Mouse (Mus musculus) forebrain, postnatal 0 days (tissue): ENCODE data around the gene Olfr741. TPM values are rescaled to one million over a fixed set of nuclear protein-coding genes. Genes with fewer than 3 reads are reported as not detected.

Experiments
- ATAC-seq: fragments of 200-750 bp; cut with Nextera tagmentation; 2 replicates; pipeline ENCODE4 v1.8.0; 2017; ENCODE audit warnings: mild to moderate bottlenecking, moderate library complexity
- DNase-seq: peaks from one replicate; pipeline ENCODE4 v3.0.0-alpha.2; 2015
- H3K27ac ChIP-seq: fragments of 300-500 bp; sonication (generic); 2 replicates; pipeline ENCODE4 v1.5.1; 2014; ENCODE audit warnings: low read depth, mild to moderate bottlenecking, antibody characterized with exemption, low read length, moderate library complexity, mixed read lengths
- H3K27me3 ChIP-seq: fragments of 300-500 bp; sonication (generic); 2 replicates; pipeline ENCODE4 v1.6.1; 2014; ENCODE audit warnings: mild to moderate bottlenecking, low read length, mixed read lengths; ENCODE audit not compliant: insufficient read depth
- H3K36me3 ChIP-seq: fragments of 300-500 bp; sonication (generic); 2 replicates; pipeline ENCODE4 v1.6.1; 2014; ENCODE audit warnings: mild to moderate bottlenecking, moderate library complexity; ENCODE audit not compliant: insufficient read depth
- H3K4me1 ChIP-seq: fragments of 300-500 bp; sonication (generic); 2 replicates; pipeline ENCODE4 v1.6.1; 2014; ENCODE audit warnings: antibody characterized with exemption; ENCODE audit not compliant: insufficient read depth
- H3K4me2 ChIP-seq: fragments of 300-500 bp; sonication (generic); 2 replicates; pipeline ENCODE4 v1.6.1; 2014; ENCODE audit warnings: low read depth, mild to moderate bottlenecking, moderate library complexity
- H3K4me3 ChIP-seq: fragments of 300-500 bp; sonication (generic); 2 replicates; pipeline ENCODE4 v1.5.1; 2014; ENCODE audit warnings: low read depth, low read length, mixed read lengths
- H3K9ac ChIP-seq: fragments of 300-500 bp; sonication (generic); 2 replicates; pipeline ENCODE4 v1.6.1; 2014; ENCODE audit warnings: mild to moderate bottlenecking
- H3K9me3 ChIP-seq: fragments of 300-500 bp; sonication (generic); 2 replicates; pipeline ENCODE4 v1.6.1; 2016; ENCODE audit warnings: low read length
- CTCF ChIP-seq: sonication (generic); IDR thresholded peaks from 2 replicates; pipeline ENCODE4 v1.5.1; 2016; ENCODE audit warnings: antibody characterized with exemption, control low read depth, low read depth
- WGBS: fragments of 180-500 bp; shearing (Covaris S2); extraction: QIAGEN DNeasy Blood & Tissue Kit; methylation state at CpG from one replicate; pipeline ENCODE4 v1.1.7; 2014; 5-methylcytosine and 5-hydroxymethylcytosine counted together
- polyA plus RNA-seq: library from polyadenylated mRNA; unstranded; fragments of >200 nt; fragmentation: Nextera tagmentation; extraction: Ambion mirVana; gene quantifications from 2 replicates; pipeline ENCODE4 v1.2.1, GENCODE M21; 2015
- total RNA-seq: library from RNA; depleted of rRNA; stranded (reverse); fragments of >200 nt; gene quantifications from 2 replicates; pipeline ENCODE4 v1.2.3, GENCODE M21; 2014; rRNA removed

Gene Olfr741
- total RNA-seq (not detected in 2 replicates), polyA plus RNA-seq (not detected in 2 replicates)

- Histone ChIP-seq H3K9me3 (no peaks in the 10 kb centered on the region), H3K4me1 (no peaks in the 10 kb centered on the region), H3K4me2 (no peak within 1 kb of the TSS), H3K27ac (no peak within 1 kb of the TSS), H3K27me3 (no peaks in the 10 kb centered on the region), H3K36me3 (no peaks in the 10 kb centered on the region), H3K9ac (no peak within 1 kb of the TSS), H3K4me3 (no peak within 1 kb of the TSS)
- WGBS: 75% methylated on average over 2 of the region's 2 CpGs
- TF ChIP-seq CTCF: no peak
- DNase-seq (no peak), ATAC-seq (no peak)
Measured at GRCm38 (mm10) chr14:50472438-50472837, at the start of gene Olfr741. Gene Olfr741 (plus strand): TSS chr14:50472738.

- TF ChIP-seq CTCF: no peak
Measured at GRCm38 (mm10) chr14:50445245-50445644, 27.3 kb upstream of the Olfr741 start, which contains the start of gene Olfr740. Gene Olfr740 (plus strand): TSS chr14:50445545.

DNA sequence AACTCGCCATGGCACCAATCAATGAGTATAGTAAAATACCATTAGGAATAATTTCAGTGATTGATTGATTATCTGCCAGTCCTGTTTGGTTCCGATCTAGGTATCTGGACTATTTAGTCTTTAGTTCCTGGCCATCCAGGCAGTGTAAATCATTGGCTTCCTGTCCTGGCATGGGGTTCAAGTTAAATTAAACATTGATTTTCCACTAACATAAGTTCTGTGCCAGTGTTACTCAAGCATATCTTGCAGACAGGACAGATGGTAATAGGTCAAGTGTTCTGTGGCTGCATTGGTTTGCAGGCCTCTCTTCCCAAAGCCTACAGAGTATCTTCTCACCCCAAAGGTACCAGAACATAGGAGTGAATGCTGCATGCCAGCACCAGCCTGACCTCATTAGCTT lies 5.9 kb downstream of the Olfr741 start:
- Histone ChIP-seq H3K4me2 (no peak overlapping the region), H3K27me3 (no peaks in the 10 kb centered on the region), H3K9me3 (no peaks in the 10 kb centered on the region), H3K9ac (no peak overlapping the region), H3K36me3 (no peaks in the 10 kb centered on the region), H3K4me1 (no peaks in the 10 kb centered on the region), H3K4me3 (no peak overlapping the region), H3K27ac (no peak overlapping the region)
- DNase-seq (no peak), ATAC-seq (no peak)
- no peak for TF ChIP-seq CTCF
- 76% methylated on average over 2 of the region's 2 CpGs for WGBS

More at GRCm38 (mm10) chr14:50445245-50445644, 27.3 kb upstream of the Olfr741 start, which contains the start of gene Olfr740:
- H3K4me3 ChIP-seq: no peak within 1 kb of the TSS
- H3K9me3 ChIP-seq: no peaks in the 10 kb centered on the region
- ATAC-seq (no peak), DNase-seq (no peak)
- no peak within 1 kb of the TSS for H3K9ac ChIP-seq
- no peaks in the 10 kb centered on the region for H3K36me3 ChIP-seq
- 84% methylated on average over 3 of the region's 3 CpGs for WGBS
- no peaks in the 10 kb centered on the region for H3K27me3 ChIP-seq
- H3K4me1 ChIP-seq: no peaks in the 10 kb centered on the region
- no peak within 1 kb of the TSS for H3K27ac ChIP-seq
- H3K4me2 ChIP-seq: no peak within 1 kb of the TSS

- Histone ChIP-seq H3K9ac (no peak within 1 kb of the TSS), H3K4me1 (no peaks in the 10 kb centered on the region), H3K27me3 (no peaks in the 10 kb centered on the region), H3K4me2 (no peak within 1 kb of the TSS), H3K36me3 (no peaks in the 10 kb centered on the region), H3K27ac (no peak within 1 kb of the TSS), H3K9me3 (no peaks in the 10 kb centered on the region), H3K4me3 (no peak within 1 kb of the TSS)
- TF ChIP-seq CTCF: no peak
- DNase-seq: no peak
- WGBS: 55% methylated on average over 2 of the region's 2 CpGs
- ATAC-seq: no peak
Measured at GRCm38 (mm10) chr14:50503300-50503699, 30.8 kb downstream of the Olfr741 start, which contains the start of gene Olfr742. Gene Olfr742 (plus strand): TSS chr14:50503600.

DNA sequence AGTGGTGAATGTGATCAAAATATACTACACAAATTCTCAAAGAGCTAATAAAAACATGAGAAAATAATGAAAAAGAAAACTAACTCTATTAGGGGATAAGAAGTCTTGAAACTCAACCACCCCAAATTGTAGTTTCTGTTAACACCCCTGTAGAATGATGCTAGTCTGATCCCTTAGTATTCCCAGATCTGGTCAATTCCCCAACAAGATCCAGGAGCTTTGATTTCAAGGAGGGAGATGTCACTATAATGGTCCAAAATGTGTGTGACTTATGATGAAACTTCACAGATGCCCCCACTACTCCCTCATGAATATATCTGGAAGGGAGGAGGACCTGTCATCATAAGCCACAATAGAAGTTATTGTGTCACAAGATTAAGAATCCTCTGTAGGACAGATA lies 49.0 kb downstream of the Olfr741 start, which contains the start of gene Olfr743:
Gene Olfr743, plus strand, starts transcription at position 301 of the 400 bp plus-strand sequence.
- no peak within 1 kb of the TSS for H3K4me3 ChIP-seq
- H3K36me3 ChIP-seq: no peaks in the 10 kb centered on the region
- H3K27me3 ChIP-seq: no peaks in the 10 kb centered on the region
- no peak within 1 kb of the TSS for H3K9ac ChIP-seq
- no peak for TF ChIP-seq CTCF
- ATAC-seq (no peak), DNase-seq (no peak)
- no peaks in the 10 kb centered on the region for H3K4me1 ChIP-seq
- H3K4me2 ChIP-seq: no peak within 1 kb of the TSS
- H3K9me3 ChIP-seq: no peaks in the 10 kb centered on the region
- no peak within 1 kb of the TSS for H3K27ac ChIP-seq

Other genes with a start within 250 kb of the Olfr741 start
- not detected in 2 replicates for gene Olfr731, start 230.9 kb upstream of the Olfr741 start, total RNA-seq
- not detected in 2 replicates for gene Olfr731, start 230.9 kb upstream of the Olfr741 start, polyA plus RNA-seq
- not detected in 2 replicates for gene Olfr732, start 188.5 kb upstream of the Olfr741 start, total RNA-seq
- not detected in 2 replicates for gene Olfr732, start 188.5 kb upstream of the Olfr741 start, polyA plus RNA-seq
- gene Olfr733, start 171.2 kb upstream of the Olfr741 start, total RNA-seq: not detected in 2 replicates
- gene Olfr733, start 171.2 kb upstream of the Olfr741 start, polyA plus RNA-seq: not detected in 2 replicates
- gene Olfr734, start 146.0 kb upstream of the Olfr741 start, total RNA-seq: not detected in 2 replicates
- gene Olfr734, start 146.0 kb upstream of the Olfr741 start, polyA plus RNA-seq: not detected in 2 replicates
- gene Olfr735, start 123.9 kb upstream of the Olfr741 start, total RNA-seq: not detected in 2 replicates
- not detected in 2 replicates for gene Olfr735, start 123.9 kb upstream of the Olfr741 start, polyA plus RNA-seq
- gene Tlr11, start 114.8 kb upstream of the Olfr741 start, total RNA-seq: not detected in 2 replicates
- gene Tlr11, start 114.8 kb upstream of the Olfr741 start, polyA plus RNA-seq: not detected in 2 replicates
- not detected in 2 replicates for gene Olfr736, start 91.6 kb upstream of the Olfr741 start, total RNA-seq
- gene Olfr736, start 91.6 kb upstream of the Olfr741 start, polyA plus RNA-seq: not detected in 2 replicates
- gene Olfr738, start 65.2 kb upstream of the Olfr741 start, total RNA-seq: not detected in 2 replicates
- gene Olfr738, start 65.2 kb upstream of the Olfr741 start, polyA plus RNA-seq: not detected in 2 replicates
- not detected in 2 replicates for gene Olfr739, start 54.1 kb upstream of the Olfr741 start, total RNA-seq
- gene Olfr739, start 54.1 kb upstream of the Olfr741 start, polyA plus RNA-seq: not detected in 2 replicates
- not detected in 2 replicates for gene Olfr740, start 27.2 kb upstream of the Olfr741 start, total RNA-seq
- gene Olfr740, start 27.2 kb upstream of the Olfr741 start, polyA plus RNA-seq: not detected in 2 replicates
- not detected in 2 replicates for gene Olfr742, start 30.9 kb downstream of the Olfr741 start, total RNA-seq
- gene Olfr742, start 30.9 kb downstream of the Olfr741 start, polyA plus RNA-seq: not detected in 2 replicates
- not detected in 2 replicates for gene Olfr743, start 49.1 kb downstream of the Olfr741 start, total RNA-seq
- gene Olfr743, start 49.1 kb downstream of the Olfr741 start, polyA plus RNA-seq: not detected in 2 replicates
- not detected in 2 replicates for gene Olfr744, start 142.1 kb downstream of the Olfr741 start, total RNA-seq
- gene Olfr744, start 142.1 kb downstream of the Olfr741 start, polyA plus RNA-seq: not detected in 2 replicates
- gene Olfr745, start 166.7 kb downstream of the Olfr741 start, total RNA-seq: not detected in 2 replicates
- gene Olfr745, start 166.7 kb downstream of the Olfr741 start, polyA plus RNA-seq: not detected in 2 replicates
- gene Olfr746, start 174.3 kb downstream of the Olfr741 start, total RNA-seq: not detected in 2 replicates
- gene Olfr746, start 174.3 kb downstream of the Olfr741 start, polyA plus RNA-seq: not detected in 2 replicates
- gene Olfr747, start 220.5 kb downstream of the Olfr741 start, total RNA-seq: not detected in 2 replicates
- gene Olfr747, start 220.5 kb downstream of the Olfr741 start, polyA plus RNA-seq: not detected in 2 replicates
- not detected in 2 replicates for gene Olfr748, start 234.6 kb downstream of the Olfr741 start, total RNA-seq
- gene Olfr748, start 234.6 kb downstream of the Olfr741 start, polyA plus RNA-seq: not detected in 2 replicates